ENCODE assay signal across 19 mouse cellular contexts in the genomic region with DNA sequence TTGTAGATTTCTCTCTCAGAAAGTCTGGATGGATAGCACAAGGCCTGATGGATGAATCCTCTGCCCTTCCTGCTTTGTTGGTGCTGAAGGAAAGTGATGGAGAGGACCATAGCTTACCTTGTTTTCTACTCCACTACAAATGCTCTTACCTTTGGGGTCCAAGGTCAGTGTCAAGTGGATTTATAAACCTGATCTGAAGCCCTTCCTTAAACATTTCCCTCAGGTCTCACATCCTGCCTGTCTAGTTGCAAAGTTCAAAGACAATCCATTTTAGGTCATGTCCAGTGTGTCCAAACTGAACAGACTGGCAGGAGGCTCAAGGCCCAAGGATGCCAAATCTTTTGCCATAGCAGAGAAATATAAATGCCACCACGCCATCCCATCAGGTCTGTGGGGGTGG. TPM values are rescaled to one million over a fixed set of nuclear protein-coding genes. Genes with fewer than 3 reads are reported as not detected.
DNase-seq lines count a peak whose midpoint lies in the region; ATAC-seq lines count a peak whose summit lies in the region.
"Had no signal": no experiment of that assay in that cellular context is flagged by ENCODE, and none has a peak within 500 bp of the region (broad histone marks: within the 10 kb centered on the region; RNA-seq: fewer than 3 reads in every experiment).

No protein-coding gene starts in this region.

- H3K9me3 ChIP-seq in hindbrain, embryonic 11.5 days (ENCODE audit: control insufficient read depth, low read length), result no peaks in the 10 kb centered on the region
- H3K9me3 ChIP-seq in hindbrain, embryonic 16.5 days (ENCODE audit: control insufficient read depth, low read length), result no peaks in the 10 kb centered on the region
- H3K9me3 ChIP-seq in hindbrain, embryonic 13.5 days, result no peaks in the 10 kb centered on the region
- H3K9me3 ChIP-seq in neural tube, embryonic 11.5 days (ENCODE audit: control insufficient read depth, low read length), result no peaks in the 10 kb centered on the region
- H3K9me3 ChIP-seq: embryonic facial prominence, embryonic 10.5 days; forebrain, embryonic 15.5 days; heart, embryonic 13.5 days had no signal

- peak overlapping the region; percentile 93; the same call in 1 of the 2 replicates for H3K27ac ChIP-seq in hindbrain, embryonic 11.5 days (ENCODE audit: low read depth, low read length)
- no peak overlapping the region for H3K27ac ChIP-seq in hindbrain, embryonic 16.5 days (ENCODE audit: low read depth, low read length)
- peak overlapping the region; percentile 98 for H3K27ac ChIP-seq in hindbrain, embryonic 13.5 days
- peak overlapping the region; percentile 97 for H3K27ac ChIP-seq in neural tube, embryonic 11.5 days (ENCODE audit: low read depth, low read length)
- H3K27ac ChIP-seq: forebrain, embryonic 15.5 days; heart, embryonic 13.5 days had no signal

- no peak for ATAC-seq in hindbrain, embryonic 11.5 days (ENCODE audit: low FRiP score)
- ATAC-seq in hindbrain, embryonic 16.5 days, result no peak
- no peak for ATAC-seq in hindbrain, embryonic 13.5 days (ENCODE audit: low FRiP score)
- no peak for ATAC-seq in neural tube, embryonic 11.5 days (ENCODE audit: insufficient read depth, low FRiP score, low TSS enrichment)
- ATAC-seq: forebrain, embryonic 15.5 days had no signal

- DNase-seq in hindbrain, embryonic 11.5 days (ENCODE audit: low spot score), result peak; percentile 33
- peak; percentile 16 for DNase-seq in embryo, embryonic 9.5 days (ENCODE audit: extremely low spot score)
- DNase-seq in neural tube, embryonic 11.5 days (ENCODE audit: low spot score), result no peak
- no peak for DNase-seq in thymus, postnatal 4 days
- no peak for DNase-seq in ovary, postnatal 14 days (ENCODE audit: low spot score)
- DNase-seq in urinary bladder, postnatal 14 days (ENCODE audit: low spot score), result no peak
- DNase-seq: adrenal gland, adult 8-10 months; adrenal gland, postnatal 36 days; cerebellum, adult 2 months; gastrocnemius, postnatal 36 days; heart, adult 11 months; heart, postnatal 36 days had no signal

- no peaks in the 10 kb centered on the region for H3K36me3 ChIP-seq in hindbrain, embryonic 11.5 days (ENCODE audit: control insufficient read depth, insufficient read depth, low read length)
- no peaks in the 10 kb centered on the region for H3K36me3 ChIP-seq in hindbrain, embryonic 16.5 days (ENCODE audit: control insufficient read depth, insufficient read depth, low read length)
- H3K36me3 ChIP-seq in hindbrain, embryonic 13.5 days, result peaks cover 2% of the 10 kb centered on the region; the same call in 1 of the 2 replicates
- H3K36me3 ChIP-seq in neural tube, embryonic 11.5 days (ENCODE audit: control insufficient read depth, insufficient read depth, low read length), result no peaks in the 10 kb centered on the region
- H3K36me3 ChIP-seq: embryonic facial prominence, embryonic 10.5 days; forebrain, embryonic 15.5 days; heart, embryonic 13.5 days had no signal

- WGBS in hindbrain, embryonic 11.5 days, result 41% methylated on average over 1 of the region's 1 CpGs
- 75% methylated on average over 1 of the region's 1 CpGs for WGBS in hindbrain, embryonic 16.5 days
- 67% methylated on average over 1 of the region's 1 CpGs for WGBS in hindbrain, embryonic 13.5 days
- 78% methylated on average over 1 of the region's 1 CpGs for WGBS in neural tube, embryonic 11.5 days

- no peak overlapping the region for H3K4me3 ChIP-seq in hindbrain, embryonic 11.5 days (ENCODE audit: low read depth, low read length)
- H3K4me3 ChIP-seq in hindbrain, embryonic 16.5 days (ENCODE audit: low read length), result no peak overlapping the region
- no peak overlapping the region for H3K4me3 ChIP-seq in hindbrain, embryonic 13.5 days
- H3K4me3 ChIP-seq in neural tube, embryonic 11.5 days (ENCODE audit: low read depth, low read length), result no peak overlapping the region
- H3K4me3 ChIP-seq: forebrain, embryonic 15.5 days had no signal

- peak overlapping the region; percentile 58; the same call in 1 of the 2 replicates for H3K9ac ChIP-seq in hindbrain, embryonic 11.5 days (ENCODE audit: low read depth, low read length)
- H3K9ac ChIP-seq in hindbrain, embryonic 16.5 days (ENCODE audit: low read depth, low read length), result no peak overlapping the region
- no peak overlapping the region for H3K9ac ChIP-seq in hindbrain, embryonic 13.5 days
- peak overlapping the region; percentile 82 for H3K9ac ChIP-seq in neural tube, embryonic 11.5 days (ENCODE audit: low read length)
- H3K9ac ChIP-seq: forebrain, embryonic 15.5 days had no signal

- peaks cover 52% of the 10 kb centered on the region for H3K27me3 ChIP-seq in hindbrain, embryonic 11.5 days (ENCODE audit: control insufficient read depth, insufficient read depth, low read length)
- H3K27me3 ChIP-seq in hindbrain, embryonic 16.5 days (replicated peaks; ENCODE audit: control insufficient read depth, insufficient read depth, low read length), result peaks cover 20% of the 10 kb centered on the region
- peaks cover 71% of the 10 kb centered on the region for H3K27me3 ChIP-seq in hindbrain, embryonic 13.5 days
- no peaks in the 10 kb centered on the region for H3K27me3 ChIP-seq in neural tube, embryonic 11.5 days (ENCODE audit: control insufficient read depth, insufficient read depth, low read length)

- no peak overlapping the region for H3K4me2 ChIP-seq in hindbrain, embryonic 11.5 days (replicated peaks; ENCODE audit: low read depth, low read length)
- H3K4me2 ChIP-seq in hindbrain, embryonic 16.5 days (ENCODE audit: low read length), result no peak overlapping the region
- peak overlapping the region; percentile 62 for H3K4me2 ChIP-seq in hindbrain, embryonic 13.5 days
- peak overlapping the region; percentile 51 for H3K4me2 ChIP-seq in neural tube, embryonic 11.5 days (ENCODE audit: low read depth)
- H3K4me2 ChIP-seq: forebrain, embryonic 15.5 days had no signal

- peaks cover 7% of the 10 kb centered on the region for H3K4me1 ChIP-seq in hindbrain, embryonic 11.5 days (replicated peaks; ENCODE audit: control insufficient read depth, insufficient read depth, low read length)
- peaks cover 7% of the 10 kb centered on the region; the same call in 1 of the 2 replicates for H3K4me1 ChIP-seq in hindbrain, embryonic 16.5 days (ENCODE audit: control insufficient read depth, insufficient read depth, low read depth, low read length)
- H3K4me1 ChIP-seq in hindbrain, embryonic 13.5 days (replicated peaks), result peaks cover 47% of the 10 kb centered on the region
- peaks cover 48% of the 10 kb centered on the region for H3K4me1 ChIP-seq in neural tube, embryonic 11.5 days (ENCODE audit: control insufficient read depth, insufficient read depth, low read length)

RNA-seq across cellular contexts. Expression of a gene that starts 10.9 kb away (rescaled TPM):
- 1.5 and 1.7 TPM in 2 replicates for polyA plus RNA-seq in hindbrain, embryonic 11.5 days (2014; fragmentation: Nextera tagmentation; extraction: Ambion mirVana)
- 1.1 and 1.3 TPM in 2 replicates for polyA plus RNA-seq in hindbrain, embryonic 16.5 days (2015; fragmentation: Nextera tagmentation; extraction: Ambion mirVana)
- polyA plus RNA-seq in hindbrain, embryonic 13.5 days (2015; fragmentation: Nextera tagmentation; extraction: Ambion mirVana), result 1.6 and 2.5 TPM in 2 replicates
- polyA plus RNA-seq in neural tube, embryonic 11.5 days (2014; fragmentation: Nextera tagmentation; extraction: Ambion mirVana), result 9.0 and 9.8 TPM in 2 replicates
- polyA plus RNA-seq: forebrain, embryonic 15.5 days; heart, embryonic 13.5 days; heart, postnatal 0 days had no signal

RNA-seq across cellular contexts. Expression of a gene that starts 25.3 kb away (rescaled TPM):
- polyA plus RNA-seq in hindbrain, embryonic 11.5 days (2014; fragmentation: Nextera tagmentation; extraction: Ambion mirVana), result 0.73 and 0.89 TPM in 2 replicates
- 0.45 and 0.72 TPM in 2 replicates for polyA plus RNA-seq in hindbrain, embryonic 16.5 days (2015; fragmentation: Nextera tagmentation; extraction: Ambion mirVana)
- 1.3 and 1.5 TPM in 2 replicates for polyA plus RNA-seq in hindbrain, embryonic 13.5 days (2015; fragmentation: Nextera tagmentation; extraction: Ambion mirVana)
- 3.9 and 5.5 TPM in 2 replicates for polyA plus RNA-seq in neural tube, embryonic 11.5 days (2014; fragmentation: Nextera tagmentation; extraction: Ambion mirVana)
- polyA plus RNA-seq: embryonic facial prominence, embryonic 10.5 days; embryonic facial prominence, embryonic 14.5 days; forebrain, embryonic 15.5 days; heart, postnatal 0 days had no signal

RNA-seq across cellular contexts. Expression of a gene that starts 40.1 kb away (rescaled TPM):
- 3.3 and 3.7 TPM in 2 replicates for polyA plus RNA-seq in hindbrain, embryonic 11.5 days (2014; fragmentation: Nextera tagmentation; extraction: Ambion mirVana)
- 2.2 and 2.3 TPM in 2 replicates for polyA plus RNA-seq in hindbrain, embryonic 16.5 days (2015; fragmentation: Nextera tagmentation; extraction: Ambion mirVana)
- polyA plus RNA-seq in hindbrain, embryonic 13.5 days (2015; fragmentation: Nextera tagmentation; extraction: Ambion mirVana), result 4.1 and 4.2 TPM in 2 replicates
- polyA plus RNA-seq in neural tube, embryonic 11.5 days (2014; fragmentation: Nextera tagmentation; extraction: Ambion mirVana), result 9.2 and 11.2 TPM in 2 replicates
- polyA plus RNA-seq: embryonic facial prominence, embryonic 10.5 days; forebrain, embryonic 15.5 days; heart, embryonic 13.5 days had no signal

RNA-seq across cellular contexts. Expression of a gene that starts 40.1 kb away (rescaled TPM):
- 49.5 and 58.0 TPM in 2 replicates for polyA plus RNA-seq in hindbrain, embryonic 11.5 days (2014; fragmentation: Nextera tagmentation; extraction: Ambion mirVana)
- polyA plus RNA-seq in hindbrain, embryonic 16.5 days (2015; fragmentation: Nextera tagmentation; extraction: Ambion mirVana), result 43.8 and 48.0 TPM in 2 replicates
- polyA plus RNA-seq in hindbrain, embryonic 13.5 days (2015; fragmentation: Nextera tagmentation; extraction: Ambion mirVana), result 76.0 and 82.5 TPM in 2 replicates
- 52.7 and 55.0 TPM in 2 replicates for polyA plus RNA-seq in neural tube, embryonic 11.5 days (2014; fragmentation: Nextera tagmentation; extraction: Ambion mirVana)
- polyA plus RNA-seq: forebrain, embryonic 15.5 days had no signal

RNA-seq across cellular contexts. Expression of a gene that starts 47.4 kb away (rescaled TPM):
- 0.19 and 0.50 TPM in 2 replicates for polyA plus RNA-seq in hindbrain, embryonic 11.5 days (2014; fragmentation: Nextera tagmentation; extraction: Ambion mirVana)
- 0.66 and 1.1 TPM in 2 replicates for polyA plus RNA-seq in hindbrain, embryonic 16.5 days (2015; fragmentation: Nextera tagmentation; extraction: Ambion mirVana)
- 0.79 and 1.5 TPM in 2 replicates for polyA plus RNA-seq in hindbrain, embryonic 13.5 days (2015; fragmentation: Nextera tagmentation; extraction: Ambion mirVana)
- 21.3 and 23.1 TPM in 2 replicates for polyA plus RNA-seq in neural tube, embryonic 11.5 days (2014; fragmentation: Nextera tagmentation; extraction: Ambion mirVana)
- polyA plus RNA-seq: cerebellum, adult 2 months; embryonic facial prominence, embryonic 10.5 days had no signal

Comparison
In these comparisons a context has a peak if more than half of its experiments do, and no peak if none do; other contexts are left out.
1. H3K4me2 ChIP-seq: peak in hindbrain, embryonic 13.5 days (single experiment) and neural tube, embryonic 11.5 days (single experiment); none in hindbrain, embryonic 11.5 days (single experiment) and hindbrain, embryonic 16.5 days (single experiment).
2. H3K9ac ChIP-seq: peak in hindbrain, embryonic 11.5 days (single experiment) and neural tube, embryonic 11.5 days (single experiment); none in hindbrain, embryonic 16.5 days (single experiment) and hindbrain, embryonic 13.5 days (single experiment).
3. DNase-seq: peak in hindbrain, embryonic 11.5 days (single experiment) and embryo, embryonic 9.5 days (single experiment); none in neural tube, embryonic 11.5 days (single experiment), thymus, postnatal 4 days (single experiment), ovary, postnatal 14 days (single experiment) and urinary bladder, postnatal 14 days (single experiment).